Mouse (Mus musculus): ENCODE results near the gene Itga2. TPM values are rescaled to one million over a fixed set of nuclear protein-coding genes. Genes with fewer than 3 reads are reported as not detected.
A peak's percentile ranks its signal among the peaks of the same experiment; 100 is the strongest.

The Itga2 gene
- polyA plus RNA-seq, 1 experiment, result not detected

DNA sequence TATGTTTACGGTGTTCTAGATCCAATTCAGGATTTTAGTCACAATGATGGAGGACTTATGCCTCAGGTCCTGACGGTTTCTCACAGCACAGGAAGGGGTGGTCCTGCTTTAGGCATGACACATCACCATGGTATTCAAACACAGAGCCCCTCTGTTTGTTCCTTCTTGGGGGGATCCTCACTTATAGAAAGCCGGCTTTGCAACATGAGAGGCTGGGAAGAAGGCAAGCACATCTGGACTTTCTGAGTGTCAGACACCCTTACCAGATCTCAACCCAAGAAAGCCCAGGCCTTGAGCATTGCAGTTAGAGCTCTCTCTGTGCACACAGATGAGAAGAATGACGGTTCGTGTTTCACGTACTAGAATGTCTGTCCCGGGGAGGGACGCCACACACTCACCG is 92.8 kb downstream of the Itga2 start:
- TF ChIP-seq TAL1 (IDR thresholded peaks at IDR 0.05; ENCODE audit: low read length), result no peak
- no peak for TF ChIP-seq GATA1 (IDR thresholded peaks at IDR 0.05; ENCODE audit: low read length)
- no peaks in the 10 kb centered on the region for H3K36me3 ChIP-seq (ENCODE audit: control insufficient read depth)

DNA sequence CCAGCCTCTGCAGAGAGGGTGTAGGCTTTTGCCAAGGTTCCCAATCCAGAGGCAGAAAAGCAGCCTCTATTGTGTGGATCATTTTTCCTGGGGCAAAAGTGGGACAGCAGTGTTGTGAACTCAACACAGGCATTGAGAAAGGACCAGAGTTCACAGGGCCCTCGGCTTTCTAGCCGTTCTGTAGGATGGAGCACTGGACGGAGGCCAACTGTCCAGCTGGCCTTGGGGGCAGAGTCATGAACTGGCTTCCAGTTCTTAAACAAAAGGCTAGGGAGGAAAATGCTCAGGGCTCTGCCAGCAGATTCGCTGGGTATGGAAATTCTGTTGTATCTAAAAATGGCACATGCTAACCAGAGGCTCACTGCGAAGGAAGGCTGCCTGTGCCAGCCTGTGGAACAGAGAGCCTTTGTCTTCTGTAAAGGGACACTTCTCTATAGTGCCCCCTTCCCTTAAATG is 93.3 kb downstream of the Itga2 start:
- Histone ChIP-seq H3K36me3 (ENCODE audit: control insufficient read depth) (no peaks in the 10 kb centered on the region), H3K27me3 (ENCODE audit: control insufficient read depth) (no peaks in the 10 kb centered on the region), H3K4me3 (replicated peaks) (no peak overlapping the region), H3K4me1 (ENCODE audit: control insufficient read depth) (no peaks in the 10 kb centered on the region), H3K9me3 (ENCODE audit: control insufficient read depth, low read length) (no peaks in the 10 kb centered on the region)
- TF ChIP-seq TAL1 (IDR thresholded peaks at IDR 0.05; ENCODE audit: low read length) (no peak), GATA1 (IDR thresholded peaks at IDR 0.05; ENCODE audit: low read length) (no peak)

More for the DNA sequence above, 92.8 kb downstream of the Itga2 start:
- Histone ChIP-seq H3K27me3 (ENCODE audit: control insufficient read depth) (no peaks in the 10 kb centered on the region), H3K4me1 (ENCODE audit: control insufficient read depth) (no peaks in the 10 kb centered on the region), H3K4me3 (replicated peaks) (no peak overlapping the region), H3K9me3 (ENCODE audit: control insufficient read depth, low read length) (no peaks in the 10 kb centered on the region)

DNA sequence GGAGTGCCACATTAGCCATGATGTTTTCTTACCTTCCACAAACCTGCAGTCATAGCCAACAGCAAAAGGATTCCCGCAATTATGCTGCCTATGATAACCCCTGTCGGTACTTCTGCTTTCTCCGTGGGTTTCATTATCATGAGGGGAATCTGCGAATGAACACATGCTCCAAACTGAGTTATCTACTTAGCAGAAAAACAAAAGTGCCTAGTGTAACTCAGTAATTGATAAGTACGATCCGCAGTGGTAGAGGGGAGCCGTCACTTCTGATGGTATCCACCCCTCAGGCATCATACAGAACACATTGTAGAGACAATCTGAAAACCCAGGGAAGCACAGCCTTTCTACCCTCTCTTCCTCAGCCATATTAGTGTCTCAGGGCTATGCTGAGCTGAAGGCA is 94.8 kb downstream of the Itga2 start:
- H3K4me3 ChIP-seq (replicated peaks), result no peak overlapping the region
- H3K9me3 ChIP-seq (ENCODE audit: control insufficient read depth, low read length), result no peaks in the 10 kb centered on the region
- H3K27me3 ChIP-seq (ENCODE audit: control insufficient read depth), result no peaks in the 10 kb centered on the region
- no peaks in the 10 kb centered on the region for H3K4me1 ChIP-seq (ENCODE audit: control insufficient read depth)
- no peaks in the 10 kb centered on the region for H3K36me3 ChIP-seq (ENCODE audit: control insufficient read depth)
- no peak for TF ChIP-seq GATA1 (IDR thresholded peaks at IDR 0.05; ENCODE audit: low read length)
- TF ChIP-seq TAL1 (IDR thresholded peaks at IDR 0.05; ENCODE audit: low read length), result no peak

DNA sequence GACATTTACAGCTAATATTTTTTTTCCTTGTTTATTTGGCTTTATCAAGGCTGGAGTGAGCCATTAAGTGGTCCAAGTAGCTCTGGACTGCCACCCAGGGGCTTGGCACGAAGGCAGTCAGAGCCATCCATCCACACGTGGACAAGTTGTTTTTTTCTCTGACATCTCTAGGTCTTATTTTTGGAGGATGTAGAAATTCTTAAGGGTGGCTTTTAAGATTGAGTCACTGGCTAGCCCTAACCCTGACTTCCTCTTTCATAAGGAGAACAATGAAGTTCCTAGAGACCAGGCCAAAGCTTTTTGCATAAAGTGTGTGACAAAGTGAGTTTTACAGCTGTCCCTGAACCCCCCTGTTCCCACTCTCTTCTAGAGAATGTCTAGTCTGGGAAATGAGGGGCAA is 97.3 kb downstream of the Itga2 start:
- TF ChIP-seq TAL1 (IDR thresholded peaks at IDR 0.05; ENCODE audit: low read length) (no peak), GATA1 (IDR thresholded peaks at IDR 0.05; ENCODE audit: low read length) (no peak)
- Histone ChIP-seq H3K4me3 (replicated peaks) (no peak overlapping the region), H3K36me3 (ENCODE audit: control insufficient read depth) (peaks cover 13% of the 10 kb centered on the region), H3K9me3 (ENCODE audit: control insufficient read depth, low read length) (no peaks in the 10 kb centered on the region), H3K4me1 (ENCODE audit: control insufficient read depth) (no peaks in the 10 kb centered on the region), H3K27me3 (ENCODE audit: control insufficient read depth) (no peaks in the 10 kb centered on the region)

DNA sequence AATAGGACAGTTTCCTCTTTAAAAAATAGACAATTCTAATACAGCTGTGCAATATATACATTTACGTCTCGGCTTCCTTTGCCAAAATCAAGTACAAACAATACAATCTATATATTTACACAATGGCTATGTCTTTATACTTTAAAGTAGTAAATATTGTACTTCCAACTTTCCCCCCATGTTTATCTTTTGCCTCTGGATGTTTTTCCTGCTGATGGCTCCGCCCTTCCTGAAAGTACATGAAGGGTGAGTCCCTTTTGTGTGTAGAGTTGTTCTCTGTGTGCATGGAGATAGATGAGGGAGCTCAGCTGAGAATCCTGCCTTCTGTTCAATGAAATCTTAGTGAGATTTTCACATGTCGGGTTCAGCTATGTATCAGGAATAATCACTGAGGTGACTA is 98.5 kb downstream of the Itga2 start:
- Histone ChIP-seq H3K4me3 (replicated peaks) (no peak overlapping the region), H3K4me1 (ENCODE audit: control insufficient read depth) (no peaks in the 10 kb centered on the region), H3K9me3 (ENCODE audit: control insufficient read depth, low read length) (peaks cover under 1% of the 10 kb centered on the region; the same call in 1 of the 2 replicates), H3K27me3 (ENCODE audit: control insufficient read depth) (no peaks in the 10 kb centered on the region), H3K36me3 (ENCODE audit: control insufficient read depth) (peaks cover 17% of the 10 kb centered on the region)
- TF ChIP-seq GATA1 (IDR thresholded peaks at IDR 0.05; ENCODE audit: low read length), result no peak

DNA sequence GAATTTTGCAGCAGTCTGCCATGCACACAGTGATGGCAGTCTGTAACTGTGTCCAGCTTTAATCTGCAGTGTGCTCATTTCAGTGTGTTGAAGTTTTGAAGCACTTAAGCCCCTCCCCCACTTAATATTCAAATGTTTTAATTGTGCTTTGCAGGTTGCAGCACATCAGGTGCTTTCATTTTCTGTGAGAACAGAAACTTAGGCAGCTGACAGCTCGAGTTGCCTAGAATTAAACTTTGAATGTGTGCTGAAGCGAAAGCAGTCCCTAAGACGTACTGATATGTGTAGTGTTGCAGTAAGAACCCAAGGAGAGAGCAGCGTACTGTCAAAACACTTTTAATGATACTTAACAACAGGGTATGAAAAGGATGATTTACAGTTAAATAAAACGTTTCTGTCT is 99.1 kb downstream of the Itga2 start:
- Histone ChIP-seq H3K9me3 (ENCODE audit: control insufficient read depth, low read length) (peaks cover 3% of the 10 kb centered on the region; the same call in 1 of the 2 replicates), H3K4me3 (replicated peaks) (no peak overlapping the region), H3K4me1 (ENCODE audit: control insufficient read depth) (no peaks in the 10 kb centered on the region), H3K36me3 (ENCODE audit: control insufficient read depth) (peaks cover 23% of the 10 kb centered on the region), H3K27me3 (ENCODE audit: control insufficient read depth) (no peaks in the 10 kb centered on the region)
- no peak for TF ChIP-seq GATA1 (IDR thresholded peaks at IDR 0.05; ENCODE audit: low read length)

DNA sequence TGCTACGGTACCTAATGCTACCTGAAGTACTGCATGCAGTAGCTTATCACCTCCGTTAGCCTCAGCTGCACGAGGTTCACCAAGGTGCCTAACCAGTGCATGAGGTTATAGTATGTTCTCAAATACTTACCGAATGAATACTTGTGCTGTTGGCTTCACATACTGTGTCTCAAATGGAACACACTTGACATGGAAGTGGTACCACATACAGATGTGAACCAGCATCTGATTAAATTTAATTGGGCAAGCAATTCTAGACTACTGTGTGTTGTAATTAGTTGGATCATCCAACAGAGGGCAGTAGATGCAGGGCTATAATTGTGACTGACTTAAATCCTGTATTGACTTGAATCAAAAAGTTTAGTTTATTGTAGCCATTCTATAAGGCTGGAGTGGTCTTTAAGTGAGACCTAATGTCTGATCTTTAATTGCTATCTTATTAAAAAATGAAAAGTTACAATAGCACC is 100.5 kb downstream of the Itga2 start:
- Histone ChIP-seq H3K27me3 (ENCODE audit: control insufficient read depth) (no peaks in the 10 kb centered on the region), H3K36me3 (ENCODE audit: control insufficient read depth) (peaks cover 36% of the 10 kb centered on the region), H3K4me3 (replicated peaks) (no peak overlapping the region), H3K9me3 (ENCODE audit: control insufficient read depth, low read length) (peaks cover 3% of the 10 kb centered on the region; the same call in 1 of the 2 replicates), H3K4me1 (ENCODE audit: control insufficient read depth) (no peaks in the 10 kb centered on the region)
- TF ChIP-seq GATA1 (IDR thresholded peaks at IDR 0.05; ENCODE audit: low read length) (no peak), TAL1 (IDR thresholded peaks at IDR 0.05; ENCODE audit: low read length) (no peak)

DNA sequence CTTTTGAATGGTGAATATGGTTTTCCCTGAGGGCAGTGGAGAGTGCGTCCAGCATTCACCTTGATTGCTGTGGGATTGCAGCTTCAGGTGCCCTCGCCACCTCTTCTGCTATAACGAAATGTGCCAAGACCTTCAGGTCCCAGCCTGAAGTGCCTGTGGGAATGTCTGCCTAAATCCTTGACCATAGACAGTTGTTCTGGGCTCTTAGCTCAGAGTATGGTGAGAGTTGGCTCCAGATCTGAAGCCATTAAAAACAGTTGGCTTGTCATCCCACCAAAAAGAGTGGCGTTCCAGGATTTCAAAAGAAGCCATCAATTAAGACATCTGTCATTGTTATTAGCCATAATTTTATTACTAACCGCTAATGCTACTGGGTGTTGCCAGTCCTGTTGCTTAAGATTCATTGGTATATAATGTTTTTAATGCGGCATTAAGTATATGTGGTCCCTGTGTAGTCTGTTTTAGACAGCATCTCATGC is 106.5 kb downstream of the Itga2 start:
- TF ChIP-seq TAL1 (IDR thresholded peaks at IDR 0.05; ENCODE audit: low read length), result no peak
- TF ChIP-seq GATA1 (IDR thresholded peaks at IDR 0.05; ENCODE audit: low read length), result no peak
- Histone ChIP-seq H3K36me3 (ENCODE audit: control insufficient read depth) (peaks cover 68% of the 10 kb centered on the region), H3K9me3 (ENCODE audit: control insufficient read depth, low read length) (peaks cover 3% of the 10 kb centered on the region; the same call in 1 of the 2 replicates), H3K27me3 (ENCODE audit: control insufficient read depth) (no peaks in the 10 kb centered on the region), H3K4me1 (ENCODE audit: control insufficient read depth) (no peaks in the 10 kb centered on the region), H3K4me3 (replicated peaks) (no peak overlapping the region)

DNA sequence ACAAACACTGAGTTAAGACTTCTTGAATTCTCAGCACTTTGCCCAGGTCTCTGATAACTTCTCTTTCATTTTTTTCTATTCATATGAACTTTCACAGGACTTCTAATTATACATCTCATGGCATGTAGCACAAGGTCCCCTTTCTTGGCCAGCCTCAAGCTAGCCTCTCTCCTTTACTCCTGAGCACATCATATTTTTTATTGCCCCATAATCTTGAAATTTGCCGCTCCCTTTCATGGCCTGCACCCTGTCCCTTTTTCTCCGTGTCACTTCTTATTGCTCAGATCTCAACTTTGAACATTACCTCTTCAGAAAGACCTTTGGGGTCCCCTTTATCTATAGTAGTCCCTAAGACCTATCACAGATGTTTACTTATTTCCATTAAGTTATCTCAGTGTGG is 109.0 kb downstream of the Itga2 start:
- Histone ChIP-seq H3K4me1 (ENCODE audit: control insufficient read depth) (peaks cover 11% of the 10 kb centered on the region), H3K9me3 (ENCODE audit: control insufficient read depth, low read length) (no peaks in the 10 kb centered on the region; the same call in 1 of the 2 replicates), H3K36me3 (ENCODE audit: control insufficient read depth) (peaks cover 58% of the 10 kb centered on the region)

DNA sequence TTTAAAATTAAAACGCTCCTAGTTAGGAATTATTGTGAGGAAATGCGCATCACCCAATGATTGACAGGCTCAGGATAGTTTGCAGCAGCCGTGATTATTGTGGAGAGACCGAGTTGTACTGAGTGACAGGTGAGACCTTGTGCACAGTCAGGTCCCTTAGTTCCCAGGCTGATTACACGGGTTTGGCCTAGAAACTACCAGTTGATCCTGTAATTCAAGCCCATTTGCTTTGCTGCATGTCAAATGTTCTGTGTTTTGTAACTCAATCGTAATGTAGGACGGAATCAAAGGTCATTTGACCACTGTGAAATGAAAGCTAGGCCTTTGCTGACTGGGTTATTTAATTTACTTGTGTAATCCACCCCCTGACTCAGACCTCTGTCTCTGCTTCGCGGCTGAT is 113.4 kb downstream of the Itga2 start:
- Histone ChIP-seq H3K27me3 (ENCODE audit: control insufficient read depth) (no peaks in the 10 kb centered on the region), H3K36me3 (ENCODE audit: control insufficient read depth) (peaks cover 24% of the 10 kb centered on the region), H3K9me3 (ENCODE audit: control insufficient read depth, low read length) (no peaks in the 10 kb centered on the region), H3K4me3 (replicated peaks) (peak overlapping the region; percentile 86), H3K4me1 (ENCODE audit: control insufficient read depth) (peaks cover 19% of the 10 kb centered on the region)
- TF ChIP-seq GATA1 (IDR thresholded peaks at IDR 0.05; ENCODE audit: low read length), result no peak
- TF ChIP-seq TAL1 (IDR thresholded peaks at IDR 0.05; ENCODE audit: low read length), result no peak

More for the DNA sequence above, 109.0 kb downstream of the Itga2 start:
- TF ChIP-seq TAL1 (IDR thresholded peaks at IDR 0.05; ENCODE audit: low read length) (no peak), GATA1 (IDR thresholded peaks at IDR 0.05; ENCODE audit: low read length) (no peak)
- H3K27me3 ChIP-seq (ENCODE audit: control insufficient read depth), result no peaks in the 10 kb centered on the region
- no peak overlapping the region for H3K4me3 ChIP-seq (replicated peaks)
